Mouse (Mus musculus) gonadal fat pad, adult 2 months (tissue): Measurements from ENCODE around the gene Grin3b. TPM values are rescaled to one million over a fixed set of nuclear protein-coding genes. Genes with fewer than 3 reads are reported as not detected.

Experiments used
- DNase-seq: peaks from one replicate; pipeline ENCODE4 v3.0.0-alpha.2; 2012; ENCODE audit warnings: low read depth
- polyA plus RNA-seq: library from polyadenylated mRNA; depleted of rRNA; stranded (reverse); fragments of >200 nt; gene quantifications from 2 replicates; pipeline ENCODE4 v1.2.3, GENCODE M21; 2012; rRNA removed

The Grin3b gene
- polyA plus RNA-seq, result 0.36 and 0.46 TPM in 2 replicates

DNA sequence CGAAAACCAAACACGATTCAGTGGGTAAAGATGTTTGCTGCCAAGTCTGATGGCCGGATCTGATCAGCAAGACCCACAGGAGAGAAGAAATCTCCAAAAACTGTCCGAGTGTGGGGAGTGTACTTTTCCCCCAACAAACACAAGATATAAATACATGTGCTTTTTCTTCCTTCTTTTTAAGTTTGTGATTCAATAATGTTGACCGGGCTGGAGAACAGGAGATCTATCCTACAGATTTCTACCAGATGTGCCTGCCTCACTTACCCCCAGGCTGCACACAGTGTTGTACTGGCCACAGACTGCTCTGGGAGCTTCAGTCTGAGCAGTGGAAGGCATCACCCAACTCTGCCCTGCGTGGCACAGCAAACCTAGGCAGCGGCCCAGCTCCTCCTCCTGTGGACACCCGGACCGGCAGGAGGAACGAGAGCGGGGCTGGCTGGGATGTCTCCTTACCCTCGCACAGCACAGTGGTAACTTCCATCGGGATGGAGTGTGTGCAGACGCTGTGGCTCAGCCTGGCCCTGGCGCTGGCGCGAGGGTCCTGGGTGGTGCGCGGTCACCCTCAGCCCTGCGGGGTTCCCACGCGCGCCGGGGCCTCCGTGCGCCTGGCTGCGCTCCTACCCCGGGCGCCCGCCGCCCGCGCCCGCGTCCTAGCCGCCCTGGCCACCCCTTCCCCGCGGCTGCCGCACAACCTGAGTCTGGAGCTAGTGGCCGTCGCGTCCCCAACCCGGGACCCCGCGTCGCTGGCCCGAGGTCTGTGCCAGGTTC lies at the start of gene Grin3b:
Gene Grin3b, plus strand, starts transcription at position 301 of the 768 bp plus-strand sequence.
- DNase-seq, result no peak

DNA sequence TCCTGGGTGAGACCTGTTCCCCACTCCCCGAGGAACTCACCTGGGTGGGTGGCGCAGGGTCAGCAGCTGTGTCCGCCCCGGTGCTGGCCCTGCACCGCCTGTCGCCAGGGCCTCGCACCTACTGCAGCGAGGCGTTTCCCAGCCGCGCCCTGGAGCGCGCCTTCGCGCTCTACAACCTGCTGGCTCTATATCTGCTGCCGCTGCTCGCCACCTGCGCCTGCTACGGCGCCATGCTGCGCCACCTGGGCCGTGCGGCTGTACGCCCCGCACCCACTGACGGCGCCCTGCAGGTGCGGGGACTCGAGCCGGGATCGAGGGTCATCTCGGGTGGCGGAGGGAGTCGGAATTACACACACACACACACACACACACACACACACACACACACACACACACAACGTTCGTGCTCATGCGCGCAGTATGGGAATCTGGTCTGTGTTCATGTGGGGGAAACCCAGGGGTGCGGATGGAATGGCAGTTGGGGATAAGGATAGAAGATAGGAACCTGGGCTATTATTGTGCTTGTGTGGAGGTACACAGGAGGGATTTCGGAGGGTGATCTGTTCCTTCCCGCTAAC lies 49.5 kb upstream of the Grin3b start, which contains the start of gene R3hdm4:
Gene R3hdm4, minus strand, starts transcription at position 251 of the 578 bp plus-strand sequence.
- DNase-seq, result no peak

DNA sequence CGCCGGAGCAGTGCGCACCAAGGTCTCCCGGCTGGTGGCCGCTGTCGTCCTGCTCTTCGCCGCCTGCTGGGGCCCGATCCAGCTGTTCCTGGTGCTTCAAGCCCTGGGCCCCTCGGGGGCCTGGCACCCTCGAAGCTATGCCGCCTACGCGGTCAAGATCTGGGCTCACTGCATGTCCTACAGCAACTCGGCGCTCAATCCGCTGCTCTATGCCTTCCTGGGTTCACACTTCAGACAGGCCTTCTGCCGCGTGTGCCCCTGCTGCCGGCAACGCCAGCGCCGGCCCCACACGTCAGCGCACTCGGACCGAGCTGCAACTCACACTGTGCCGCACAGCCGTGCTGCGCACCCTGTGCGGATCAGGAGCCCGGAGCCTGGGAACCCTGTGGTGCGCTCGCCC lies 48.9 kb upstream of the Grin3b start:
- DNase-seq, result no peak

DNA sequence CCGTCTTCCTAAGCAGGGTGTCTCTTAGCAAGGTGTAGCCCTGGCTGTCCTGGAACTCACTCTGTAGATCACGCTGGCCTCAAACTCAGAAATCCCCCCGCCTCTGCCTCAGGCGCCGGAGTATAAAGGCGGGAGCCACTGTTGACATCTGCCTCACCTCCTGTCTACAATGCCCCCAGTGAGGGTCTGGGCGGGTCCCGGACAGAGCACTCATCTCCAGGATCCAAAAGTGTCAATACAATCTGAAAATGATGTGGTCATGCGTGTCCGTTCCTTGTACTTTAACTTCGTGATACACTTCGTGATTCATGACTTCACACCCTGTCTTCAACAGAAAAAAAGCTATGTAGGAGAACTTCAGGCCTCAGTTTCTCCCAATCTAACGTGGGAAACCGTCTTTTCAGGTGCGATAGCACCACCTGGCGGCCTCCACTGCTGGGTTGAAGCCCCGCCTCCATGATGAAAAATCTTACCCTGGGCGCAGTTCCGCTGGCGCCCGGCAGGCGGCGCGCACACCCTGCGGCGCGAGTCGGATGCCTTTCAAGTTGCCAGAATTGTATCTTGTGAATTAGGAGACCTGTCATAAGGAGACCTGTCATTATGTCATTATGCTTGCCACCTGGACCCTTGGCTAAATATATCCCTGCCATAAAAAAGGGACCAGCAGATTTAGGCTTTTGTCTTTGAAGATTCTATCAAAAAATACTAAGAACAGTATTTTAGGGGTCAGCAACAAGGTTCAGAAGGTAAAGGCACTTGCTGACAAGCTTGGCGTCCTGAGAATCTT lies 45.3 kb upstream of the Grin3b start:
- no peak for DNase-seq

DNA sequence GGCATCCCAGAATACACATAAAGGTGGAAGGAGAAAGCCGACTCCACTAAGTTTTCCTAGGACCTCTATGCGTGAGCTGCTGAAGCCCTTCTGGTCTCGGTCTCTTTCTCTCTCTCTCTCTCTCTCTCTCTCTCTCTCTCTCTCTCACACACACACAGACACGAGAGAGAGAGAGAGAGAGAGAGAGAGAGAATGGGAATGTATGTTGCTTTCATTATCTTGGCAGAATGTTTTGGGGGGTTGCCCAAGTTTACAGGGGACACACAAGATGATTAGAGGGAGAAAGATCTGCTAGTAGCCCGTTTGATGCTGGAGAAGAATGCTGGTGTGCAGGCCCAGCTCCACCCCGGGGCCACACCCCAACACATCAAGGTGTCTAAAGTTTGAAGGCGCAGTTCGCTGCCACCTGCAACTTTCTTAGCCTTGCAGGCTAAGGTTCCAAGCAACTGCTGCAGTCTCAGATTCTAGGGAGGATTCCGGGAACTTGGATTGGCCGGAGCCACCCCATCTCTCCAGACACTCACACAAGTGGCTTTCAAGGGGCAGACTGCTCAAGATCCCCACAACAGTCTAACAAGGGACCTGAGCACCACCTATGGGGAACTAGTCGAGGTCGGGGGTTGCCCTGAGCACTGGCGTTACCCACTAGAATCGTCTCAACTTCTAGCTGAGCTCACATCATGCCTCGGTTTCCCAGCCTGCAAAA lies 44.6 kb upstream of the Grin3b start:
- DNase-seq, result no peak

DNA sequence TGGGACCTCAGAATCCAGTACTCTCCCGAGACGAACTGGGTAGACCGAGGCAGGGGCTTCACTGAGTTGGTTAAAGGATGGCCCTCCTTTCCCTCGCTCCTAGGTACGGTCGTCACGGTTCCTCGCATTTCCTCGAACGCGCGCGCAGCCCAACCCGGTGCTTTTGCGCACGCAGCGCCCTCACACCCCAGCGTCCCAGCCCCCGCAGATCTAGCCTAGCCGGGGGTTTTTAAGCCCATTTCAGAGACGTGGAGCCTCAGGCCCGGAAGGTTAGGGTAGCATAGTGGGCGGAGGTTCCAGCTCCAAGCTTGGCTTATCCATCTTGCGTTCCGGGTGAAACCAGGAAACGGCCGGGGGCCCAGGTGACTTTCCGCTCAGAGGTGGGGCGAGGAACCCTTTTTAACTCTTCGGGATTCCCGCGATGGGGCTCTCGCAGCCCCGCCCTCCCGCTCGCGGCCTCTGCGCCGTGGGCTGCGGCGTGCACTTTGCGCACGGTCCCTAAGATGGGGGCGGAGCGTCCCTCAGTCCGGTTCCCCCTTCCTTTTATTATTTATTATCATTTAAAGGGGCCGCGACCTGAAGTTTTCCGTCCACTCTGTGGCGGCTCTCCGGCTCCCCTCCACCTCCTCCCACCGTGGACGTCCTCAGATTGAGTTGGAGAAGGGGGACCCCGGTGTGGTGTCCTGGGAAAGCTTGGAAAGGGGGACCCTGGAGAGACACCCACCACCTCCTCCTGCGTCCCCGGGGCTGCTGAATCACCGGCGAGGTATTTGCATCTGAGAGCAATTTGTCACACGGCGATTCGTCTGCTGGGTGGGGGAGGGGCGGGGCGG lies 43.8 kb upstream of the Grin3b start, which contains the start of gene Arid3a:
Gene Arid3a, plus strand, starts transcription at position 553 of the 833 bp plus-strand sequence.
- no peak for DNase-seq

DNA sequence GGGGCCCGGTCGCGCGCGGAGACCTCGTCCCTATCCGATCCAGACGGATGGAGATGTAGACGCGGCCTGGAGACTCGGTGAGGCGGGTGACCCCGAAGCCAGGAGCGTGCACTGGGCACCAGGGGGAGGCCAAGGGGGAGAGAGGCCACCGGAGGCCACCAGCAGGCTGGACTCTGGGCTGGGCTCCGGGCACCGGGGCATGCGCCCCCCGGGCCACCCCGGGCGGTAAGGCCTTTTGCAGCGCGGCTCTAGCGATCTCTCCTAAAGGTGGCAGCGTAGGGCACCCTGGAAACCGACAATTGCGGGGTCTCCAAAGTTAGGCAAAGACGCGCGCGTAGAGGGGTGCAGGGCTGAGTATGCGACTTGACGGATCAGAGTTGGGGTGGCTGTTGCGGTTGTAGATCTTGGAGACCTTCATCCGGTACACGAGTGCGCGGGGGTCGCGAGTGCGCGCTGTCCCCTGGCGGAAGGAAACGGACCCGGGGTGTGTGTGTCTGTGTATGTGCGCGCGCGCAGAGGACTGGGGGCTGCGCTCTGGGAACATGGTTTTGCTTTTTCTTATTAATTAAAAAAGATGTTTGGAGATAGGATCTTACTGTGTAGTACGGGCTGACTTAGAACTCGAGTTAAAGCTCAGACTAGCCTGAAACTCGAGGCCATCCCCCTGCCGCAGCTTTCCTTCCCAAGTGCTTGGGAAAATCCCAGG lies 43.0 kb upstream of the Grin3b start:
- DNase-seq, result no peak

DNA sequence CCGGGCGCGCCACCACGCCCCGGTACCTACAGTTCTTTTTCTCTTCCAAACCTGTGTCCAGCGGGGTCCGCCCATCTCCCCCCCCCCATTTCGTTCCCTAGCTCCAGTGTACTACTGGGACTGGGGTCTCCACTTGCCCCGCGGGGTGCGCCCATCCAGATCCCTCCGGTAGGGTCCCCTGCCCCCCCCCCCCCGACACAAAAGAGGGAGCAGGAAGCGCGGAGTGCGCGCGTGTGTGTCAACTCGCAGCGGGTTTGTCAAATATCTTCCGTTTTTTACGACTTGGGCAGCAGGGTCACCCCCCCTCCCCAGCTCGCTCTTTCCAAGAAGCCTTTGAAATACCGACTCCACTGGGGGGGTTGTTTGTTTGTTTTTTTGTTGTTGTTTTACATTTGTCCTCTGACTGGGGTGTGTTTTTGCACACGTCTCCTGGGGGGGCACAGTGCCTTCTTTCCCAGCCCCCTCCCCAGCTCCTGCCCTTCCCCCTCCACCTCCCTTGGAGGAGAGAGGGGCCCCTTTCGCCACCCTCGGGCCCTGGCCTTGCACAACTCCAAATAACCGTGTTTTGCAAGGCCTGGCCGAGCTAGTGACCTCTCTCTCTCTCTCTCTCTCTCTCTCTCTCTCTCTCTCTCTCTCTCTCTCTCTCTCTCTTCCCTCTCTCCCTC lies 42.4 kb upstream of the Grin3b start:
- no peak for DNase-seq

DNA sequence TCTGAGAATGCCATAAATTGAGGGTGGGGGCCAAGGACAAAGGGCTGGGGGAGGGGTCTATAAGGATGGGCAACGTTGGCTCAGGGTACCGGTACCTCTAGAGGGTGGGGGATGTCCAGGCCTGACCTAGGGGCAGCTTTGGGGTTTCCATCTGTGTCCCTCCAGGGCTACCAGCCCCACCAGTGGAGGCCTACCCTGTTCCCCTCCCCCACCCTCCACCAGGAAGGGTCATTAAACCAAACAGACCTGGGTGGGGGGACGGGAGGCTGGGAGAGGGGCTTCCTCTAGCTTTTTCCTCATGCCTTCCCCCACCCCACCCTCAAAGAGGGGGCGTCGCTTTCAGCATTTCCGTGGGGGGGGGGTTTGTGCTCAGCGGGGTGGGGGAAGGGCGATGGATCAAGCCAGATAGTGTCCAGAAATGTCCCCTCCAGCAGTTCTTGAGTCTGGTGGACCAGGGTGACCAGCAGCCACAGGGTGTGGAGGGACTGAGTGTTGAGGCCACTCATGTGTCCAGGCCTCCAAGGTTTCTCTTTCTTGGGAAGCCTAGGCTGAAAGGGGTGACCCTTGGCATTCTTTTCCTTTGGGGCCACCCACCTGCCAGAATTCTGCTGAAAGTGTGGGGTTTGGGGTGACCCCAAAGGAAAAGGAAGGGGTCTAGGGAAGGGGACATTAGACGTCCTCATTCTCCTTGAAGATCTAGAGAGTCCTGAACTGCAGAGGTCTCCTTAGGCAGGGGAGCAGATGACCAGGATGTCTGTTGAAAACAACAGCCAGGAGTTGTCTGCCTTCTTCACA lies 41.4 kb upstream of the Grin3b start:
- no peak for DNase-seq

DNA sequence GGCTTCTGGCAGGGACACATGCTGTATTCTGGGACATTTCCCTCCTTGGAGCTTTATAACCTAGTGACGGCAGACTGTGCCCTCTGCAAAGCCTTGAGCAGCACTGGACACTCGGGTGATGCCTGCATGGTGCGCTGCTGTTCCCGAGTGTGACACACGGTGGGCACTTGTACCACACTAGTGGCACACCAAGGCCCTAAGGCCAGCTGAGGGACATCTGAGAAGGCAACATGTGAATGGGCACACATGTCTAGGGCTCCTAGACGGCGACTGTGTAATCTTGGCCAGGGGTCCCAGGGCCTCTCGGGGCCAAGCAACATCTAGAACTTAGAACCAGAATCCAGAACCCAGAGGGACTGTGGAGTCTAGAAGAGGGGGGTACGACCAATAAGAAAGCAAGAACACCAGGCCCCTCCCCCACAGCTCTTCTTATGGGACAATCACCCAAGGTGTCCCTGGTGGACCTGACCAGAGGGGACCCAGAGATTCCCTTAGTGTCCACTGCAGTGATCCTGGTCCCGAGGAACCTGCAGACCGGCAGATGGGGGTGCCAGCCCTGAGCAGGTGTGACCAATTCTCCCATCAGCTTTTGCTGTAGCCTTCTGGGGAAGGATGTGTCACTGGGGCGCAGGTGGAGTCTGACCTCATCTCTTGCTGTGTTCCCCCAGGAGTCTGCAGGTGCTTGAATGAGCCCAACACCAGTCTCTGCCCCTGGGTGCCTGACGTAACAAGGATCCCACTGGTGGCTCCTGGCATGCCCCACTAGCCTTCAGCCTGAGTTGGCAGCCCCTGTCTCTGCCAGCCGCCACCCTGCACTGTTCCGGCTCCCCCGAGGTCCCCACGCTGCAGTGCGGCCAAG lies 40.3 kb upstream of the Grin3b start:
- DNase-seq, result no peak

DNA sequence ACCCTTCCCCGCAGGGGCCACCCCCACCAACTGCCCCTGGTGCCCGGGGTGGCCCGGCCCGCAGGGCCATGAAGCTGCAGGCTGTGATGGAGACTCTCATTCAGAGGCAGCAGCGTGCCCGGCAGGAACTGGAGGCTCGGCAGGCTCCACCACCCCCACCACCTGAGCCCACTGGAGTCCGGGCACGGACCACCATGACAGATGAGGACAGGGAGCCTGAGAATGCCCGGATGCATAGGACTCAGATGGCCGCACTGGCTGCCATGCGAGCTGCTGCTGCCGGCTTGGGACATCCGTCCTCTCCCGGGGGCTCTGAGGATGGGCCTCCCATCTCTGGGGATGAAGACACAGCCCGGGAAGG lies 39.7 kb upstream of the Grin3b start:
- no peak for DNase-seq

DNA sequence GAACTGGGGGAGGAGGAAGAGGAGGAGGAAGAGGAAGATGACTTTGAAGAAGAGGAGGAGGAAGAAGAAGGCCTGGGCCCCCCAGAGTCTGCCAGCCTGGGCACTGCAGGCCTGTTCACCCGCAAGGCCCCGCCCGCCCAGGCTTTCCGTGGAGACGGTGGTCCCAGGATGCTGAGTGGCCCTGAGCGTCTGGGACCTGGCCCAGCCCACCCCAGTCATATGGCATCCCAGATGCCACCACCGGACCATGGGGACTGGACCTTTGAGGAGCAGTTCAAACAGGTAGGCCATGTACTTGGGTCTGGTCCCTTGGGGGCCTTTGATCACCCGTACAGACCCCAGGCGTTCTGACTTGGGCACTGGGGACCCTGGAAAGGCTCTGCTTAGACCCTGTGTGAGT lies 38.7 kb upstream of the Grin3b start:
- DNase-seq, result no peak

DNA sequence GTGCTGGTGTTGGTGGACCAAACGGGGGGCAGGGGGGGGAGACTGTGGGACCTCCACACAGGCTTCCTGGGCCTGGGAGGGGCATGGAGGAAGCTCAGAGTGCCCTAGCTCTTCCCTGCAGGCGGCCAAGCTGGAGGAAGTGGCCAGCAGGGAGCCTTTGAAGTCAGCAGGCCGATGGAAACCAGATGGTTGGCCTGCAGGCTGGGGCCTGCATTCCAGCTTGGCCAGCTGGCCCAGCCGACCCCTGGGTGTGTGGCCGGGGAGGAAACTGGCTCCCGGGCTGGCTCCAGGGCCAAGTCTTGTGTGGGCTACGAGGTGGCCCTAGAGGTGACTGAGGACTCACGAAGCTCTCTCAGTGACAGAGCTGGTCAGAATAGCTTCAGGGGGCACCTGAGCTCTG lies 37.8 kb upstream of the Grin3b start:
- no peak for DNase-seq

DNA sequence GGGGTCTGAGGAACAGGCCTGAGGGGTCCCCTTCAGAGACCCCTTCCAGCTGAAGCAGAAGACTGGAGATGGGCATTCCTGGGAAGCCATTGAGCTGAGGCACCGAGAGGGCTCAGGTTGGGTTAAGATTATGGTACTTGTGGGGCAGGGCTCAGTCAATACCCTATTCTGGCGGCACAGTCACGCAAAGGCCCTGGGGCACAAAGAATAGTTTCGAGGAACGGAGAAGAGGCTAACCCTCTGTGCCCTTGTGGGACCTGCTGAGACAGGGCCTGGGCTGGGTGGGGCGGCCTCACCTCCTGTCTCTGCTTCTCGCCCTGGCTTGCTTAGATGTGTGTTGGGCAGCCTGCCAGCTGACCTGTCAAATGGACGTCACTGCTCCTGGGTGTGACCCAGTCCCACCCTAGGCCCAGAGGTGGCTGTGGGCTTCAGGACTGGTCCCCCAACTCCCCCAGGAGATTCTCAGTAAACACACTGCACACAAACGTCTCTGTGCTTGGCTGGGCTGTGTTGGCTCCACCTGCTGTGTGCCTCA lies 37.3 kb upstream of the Grin3b start:
- no peak for DNase-seq

DNA sequence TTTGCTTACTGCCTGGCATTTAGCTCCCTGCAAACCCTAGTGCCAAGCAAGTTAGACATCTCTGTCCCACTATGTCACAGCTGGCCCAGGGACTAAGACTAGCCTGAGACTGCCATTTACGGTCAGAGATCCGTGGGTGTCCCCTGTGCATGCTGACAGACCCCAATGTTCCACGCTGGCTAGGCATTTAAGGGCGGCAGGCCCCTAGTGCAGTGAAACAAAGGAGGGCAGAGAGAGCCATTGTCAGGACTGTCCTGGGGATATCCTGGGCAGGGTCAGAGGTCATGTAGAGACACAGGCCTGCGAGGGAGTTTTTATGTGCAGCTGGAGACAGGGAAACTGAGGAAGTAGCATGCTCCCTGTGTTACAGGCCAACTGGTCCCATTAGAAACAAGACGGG lies 36.7 kb upstream of the Grin3b start:
- DNase-seq, result no peak

DNA sequence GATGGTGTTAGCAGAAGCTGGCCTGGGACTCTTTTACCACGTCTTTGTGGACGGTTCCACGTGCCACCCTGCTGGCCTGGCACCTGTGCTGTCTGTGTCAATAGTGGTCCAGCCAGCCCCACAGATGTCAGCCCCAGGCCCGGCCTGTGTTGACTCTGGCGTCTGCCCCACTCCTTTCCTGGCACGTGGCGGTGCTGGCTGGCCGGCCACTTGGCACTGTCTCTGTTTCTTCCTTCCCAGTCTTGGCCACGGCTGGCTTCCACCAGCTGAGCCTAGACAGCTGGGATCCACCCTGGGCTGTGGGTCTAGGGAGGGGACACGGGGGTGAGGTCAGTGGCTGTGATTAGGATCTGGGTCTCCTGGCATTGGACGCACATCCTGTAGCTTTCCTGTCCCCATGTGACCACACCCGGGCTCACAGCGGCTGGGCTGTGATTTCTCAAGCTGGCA lies 36.2 kb upstream of the Grin3b start:
- DNase-seq, result no peak

DNA sequence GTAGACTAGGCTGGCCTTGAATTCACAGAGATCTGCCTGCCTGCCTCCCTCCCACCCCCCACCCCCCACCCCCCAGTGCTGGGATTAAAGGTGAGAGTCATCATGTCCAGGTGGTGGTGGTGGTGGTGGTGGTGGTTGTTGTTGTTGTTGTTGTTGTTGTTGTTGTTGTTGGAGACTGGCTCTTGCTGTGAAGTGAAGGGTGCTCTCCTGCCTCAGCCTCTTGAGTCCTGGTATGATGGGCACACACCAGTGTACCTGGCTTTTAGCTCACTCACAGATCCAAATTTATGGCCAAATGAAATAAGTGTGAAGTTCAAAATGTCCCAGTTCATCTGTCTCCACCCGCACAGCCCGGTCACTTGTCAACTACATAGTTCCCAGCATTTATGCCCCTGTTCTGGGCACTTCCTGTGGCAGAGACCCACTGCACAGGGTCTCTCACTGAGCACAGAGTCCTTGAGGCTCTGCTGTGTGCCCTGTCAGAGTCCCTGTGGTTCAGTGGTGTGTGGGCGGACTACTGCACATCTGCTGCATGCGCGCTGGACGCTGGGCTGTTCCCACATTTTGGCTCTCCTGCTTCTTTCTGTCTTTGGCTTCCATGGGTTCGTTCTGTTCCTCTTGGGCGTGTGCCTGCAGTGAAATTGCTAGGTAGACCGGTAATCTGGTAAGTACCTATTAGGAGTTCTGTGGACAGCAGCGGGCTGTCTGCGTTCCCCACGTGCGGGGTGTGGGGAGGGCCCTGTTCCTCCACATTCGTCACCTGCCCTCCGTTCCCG lies 35.5 kb upstream of the Grin3b start:
- no peak for DNase-seq
